Mouse (Mus musculus): ENCODE measurements at regions not wholly inside any gene's neighbourhood (a gene's known extent, or its start where the extent isn't known, plus 50 kb on each side); places are given as distances from the start of the nearest gene placed in this dataset.
A peak's percentile ranks its signal among the peaks of the same experiment; 100 is the strongest.

GRCm38 (mm10) chr10:72056725-72057124 is 597.9 kb upstream of the Zwint start:
- DNase-seq (ENCODE audit: low read depth, low spot score) = no peak

GRCm38 (mm10) chr10:72071185-72071718 is 583.4 kb upstream of the Zwint start:
- no peaks in the 10 kb centered on the region for H3K4me1 ChIP-seq (ENCODE audit: control insufficient read depth in 1 of 2, insufficient read depth in 2 of 2, low read length in 2 of 2)
- no peak overlapping the region for H3K9ac ChIP-seq (ENCODE audit: control insufficient read depth, low read depth, low read length, poor library complexity, severe bottlenecking)
- H3K4me3 ChIP-seq (ENCODE audit: control insufficient read depth in 1 of 2, insufficient read depth in 1 of 2, low read depth in 2 of 2, low read length in 2 of 2) = no peak overlapping the region
- TF ChIP-seq HCFC1 (IDR thresholded peaks at IDR 0.05; ENCODE audit: low read depth, low read length) (no peak), RCOR1 (IDR thresholded peaks at IDR 0.05; ENCODE audit: low read depth, low read length) (no peak), CHD2 (IDR thresholded peaks at IDR 0.05; ENCODE audit: low read length) (no peak), GABPA (IDR thresholded peaks at IDR 0.05; ENCODE audit: low read depth, low read length) (no peak), RAD21 (IDR thresholded peaks at IDR 0.05; ENCODE audit: low read depth, low read length) (no peak), EP300 (IDR thresholded peaks at IDR 0.05; ENCODE audit: low read depth in 1 of 2, low read length in 2 of 2) (no peak), SIN3A (IDR thresholded peaks at IDR 0.05; ENCODE audit: low read length) (no peak), MXI1 (IDR thresholded peaks at IDR 0.05; ENCODE audit: low read depth, low read length) (no peak)
- no peaks in the 10 kb centered on the region for H3K79me2 ChIP-seq (ENCODE audit: control insufficient read depth, insufficient read depth, low read length, poor library complexity)
- H3K9me3 ChIP-seq (replicated peaks; ENCODE audit: insufficient read depth, low read length) = no peaks in the 10 kb centered on the region
- H3K27ac ChIP-seq (ENCODE audit: control insufficient read depth, low read depth, low read length) = no peak overlapping the region
- DNase-seq (ENCODE audit: low read depth, low spot score) = no peak
- no peaks in the 10 kb centered on the region for H3K36me3 ChIP-seq (ENCODE audit: control insufficient read depth in 1 of 2, insufficient read depth in 2 of 2, low read length in 2 of 2)
- H3K27me3 ChIP-seq (ENCODE audit: control insufficient read depth in 1 of 2, insufficient read depth in 2 of 2, low read length in 2 of 2) = no peaks in the 10 kb centered on the region

More at GRCm38 (mm10) chr10:72056725-72057124, 597.9 kb upstream of the Zwint start:
- Histone ChIP-seq H3K27me3 (ENCODE audit: control insufficient read depth in 1 of 2, insufficient read depth in 2 of 2, low read length in 2 of 2) (no peaks in the 10 kb centered on the region), H3K36me3 (ENCODE audit: control insufficient read depth in 1 of 2, insufficient read depth in 2 of 2, low read length in 2 of 2) (no peaks in the 10 kb centered on the region), H3K79me2 (ENCODE audit: control insufficient read depth, insufficient read depth, low read length, poor library complexity) (no peaks in the 10 kb centered on the region), H3K9me3 (replicated peaks; ENCODE audit: insufficient read depth, low read length) (no peaks in the 10 kb centered on the region), H3K27ac (ENCODE audit: control insufficient read depth, low read depth, low read length) (no peak overlapping the region), H3K4me1 (ENCODE audit: control insufficient read depth in 1 of 2, insufficient read depth in 2 of 2, low read length in 2 of 2) (no peaks in the 10 kb centered on the region), H3K9ac (ENCODE audit: control insufficient read depth, low read depth, low read length, poor library complexity, severe bottlenecking) (no peak overlapping the region), H3K4me3 (ENCODE audit: control insufficient read depth in 1 of 2, insufficient read depth in 1 of 2, low read depth in 2 of 2, low read length in 2 of 2) (no peak overlapping the region)
- TF ChIP-seq CTCF (IDR thresholded peaks at IDR 0.05 in 2 of 3, conservative IDR thresholded peaks at IDR 0.05 in 1 of 3; ENCODE audit: control insufficient read depth in 1 of 3, insufficient read depth in 1 of 3, low read depth in 2 of 3, low read length in 3 of 3, poor library complexity in 1 of 3, severe bottlenecking in 1 of 3) (peak in 1 of 3 experiments; percentile 13; a peak in 1 of 6 replicates), RAD21 (IDR thresholded peaks at IDR 0.05; ENCODE audit: low read depth, low read length) (peak; percentile 14), USF2 (IDR thresholded peaks at IDR 0.05; ENCODE audit: borderline replicate concordance in 1 of 2, insufficient read depth in 1 of 2, low read depth in 1 of 2, low read length in 2 of 2) (no peak), MAFK (IDR thresholded peaks at IDR 0.05; ENCODE audit: borderline replicate concordance, low read depth, low read length) (no peak), SMC3 (IDR thresholded peaks at IDR 0.05; ENCODE audit: low read depth, low read length) (peak; percentile 15; the same call in 1 of the 2 replicates)

DNA sequence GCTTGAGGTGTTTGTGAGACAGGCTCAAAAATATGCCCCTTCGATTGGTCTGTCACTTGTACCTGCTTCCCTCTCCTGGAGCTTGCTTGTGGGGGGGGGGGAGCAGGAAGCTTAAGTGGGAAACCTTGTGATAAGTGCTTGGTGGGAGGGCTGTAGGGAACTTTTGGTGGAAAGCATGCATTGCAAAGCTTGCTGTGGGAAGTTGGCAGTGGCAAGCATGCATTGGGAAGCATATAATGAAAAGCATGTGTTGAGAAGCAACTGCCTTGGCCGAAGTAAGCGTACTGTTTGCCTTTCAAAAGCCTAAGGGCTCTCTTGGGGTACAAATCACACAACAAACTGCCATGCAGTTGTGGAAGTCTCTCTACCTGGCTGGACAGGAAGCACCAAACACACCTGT is 576.3 kb upstream of the Zwint start:
- DNase-seq (ENCODE audit: low read depth, low spot score) = no peak
- H3K27ac ChIP-seq (ENCODE audit: control insufficient read depth, low read depth, low read length) = no peak overlapping the region

More for the DNA sequence above, 576.3 kb upstream of the Zwint start:
- H3K36me3 ChIP-seq (ENCODE audit: control insufficient read depth in 1 of 2, insufficient read depth in 2 of 2, low read length in 2 of 2) = no peaks in the 10 kb centered on the region
- no peak overlapping the region for H3K4me3 ChIP-seq (ENCODE audit: control insufficient read depth in 1 of 2, insufficient read depth in 1 of 2, low read depth in 2 of 2, low read length in 2 of 2)
- no peaks in the 10 kb centered on the region for H3K4me1 ChIP-seq (ENCODE audit: control insufficient read depth in 1 of 2, insufficient read depth in 2 of 2, low read length in 2 of 2)
- no peaks in the 10 kb centered on the region for H3K9me3 ChIP-seq (replicated peaks; ENCODE audit: insufficient read depth, low read length)
- no peaks in the 10 kb centered on the region for H3K27me3 ChIP-seq (ENCODE audit: control insufficient read depth in 1 of 2, insufficient read depth in 2 of 2, low read length in 2 of 2)
- TF ChIP-seq JUND (IDR thresholded peaks at IDR 0.05; ENCODE audit: low read depth, low read length) (no peak), POLR2A (IDR thresholded peaks at IDR 0.05; ENCODE audit: control insufficient read depth in 1 of 2, insufficient read depth in 1 of 2, low read depth in 1 of 2, low read length in 2 of 2, poor library complexity in 1 of 2) (no peak)
- no peak overlapping the region for H3K9ac ChIP-seq (ENCODE audit: control insufficient read depth, low read depth, low read length, poor library complexity, severe bottlenecking)
- no peaks in the 10 kb centered on the region for H3K79me2 ChIP-seq (ENCODE audit: control insufficient read depth, insufficient read depth, low read length, poor library complexity)

All from MEL (cell line).